Mouse (Mus musculus): ENCODE measurements around the gene Gm21973.

- TF ChIP-seq POLR2A (IDR thresholded peaks at IDR 0.05; ENCODE audit: control insufficient read depth, extremely low read depth, insufficient read depth, low read length, poor library complexity): no peak
- TF ChIP-seq CTCF (IDR thresholded peaks at IDR 0.05; ENCODE audit: borderline replicate concordance, control insufficient read depth, extremely low read depth, insufficient read depth, low read length, poor library complexity): no peak
Observed at GRCm38 (mm10) chr15:10330626-10331025, 5.4 kb downstream of the Gm21973 start.

All from thymus, adult 2 months (tissue).